Mouse (Mus musculus): ENCODE results near the gene Hoxd11. TPM values are rescaled to one million over a fixed set of nuclear protein-coding genes. Genes with fewer than 3 reads are reported as not detected.

Hoxd11 gene
- polyA plus RNA-seq, 1 experiment: not detected

DNA sequence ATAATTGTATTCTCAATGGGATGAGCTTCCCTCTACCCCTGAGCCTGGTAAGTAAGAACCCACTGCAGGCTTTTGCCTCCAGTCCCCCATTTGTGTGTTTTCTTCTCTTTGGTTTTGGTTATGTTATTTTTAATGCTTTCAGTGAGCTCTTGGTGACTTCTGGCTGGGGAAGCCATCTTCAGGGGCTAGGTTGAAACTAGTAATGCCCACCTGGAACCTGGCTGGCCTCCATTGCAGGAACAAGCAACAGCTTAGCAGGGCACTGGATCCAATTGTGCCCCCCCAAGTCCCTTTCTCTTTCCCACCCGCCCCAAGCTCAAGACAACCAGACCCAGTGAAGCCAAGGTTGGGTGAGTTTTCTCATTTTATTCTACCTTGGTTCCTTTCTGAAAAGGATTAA is 16.0 kb downstream of the Hoxd11 start:
- no peak for TF ChIP-seq GATA1 (IDR thresholded peaks at IDR 0.05; ENCODE audit: low read length)

DNA sequence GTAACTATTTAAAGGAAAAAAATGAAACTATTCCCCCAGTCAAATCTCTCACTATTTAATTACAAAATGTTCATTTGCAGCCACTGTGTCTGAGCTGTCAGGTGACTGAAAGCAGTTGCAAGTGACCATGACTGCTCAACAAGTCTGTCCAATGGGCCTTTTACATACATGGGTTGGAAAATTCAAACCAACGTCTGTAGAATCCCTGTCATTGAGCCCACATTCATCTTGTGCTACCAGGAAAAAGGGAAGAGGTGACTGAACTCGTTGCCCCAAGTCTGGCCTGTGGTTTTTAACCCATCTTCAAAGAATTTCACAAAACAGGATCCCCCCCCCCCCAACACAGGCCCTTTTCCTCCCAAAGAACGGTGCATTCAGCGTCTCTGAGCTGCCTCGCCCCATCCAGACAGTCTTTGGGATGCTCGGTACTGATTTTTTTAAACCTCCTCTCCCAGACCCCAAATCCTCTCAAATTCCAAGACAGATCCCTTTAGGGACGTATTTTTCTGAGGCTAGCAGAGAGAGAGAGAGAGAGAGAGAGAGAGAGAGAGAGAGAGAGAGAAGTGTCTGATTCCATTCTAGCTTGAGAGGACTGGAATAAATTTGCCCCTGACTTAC is 16.6 kb downstream of the Hoxd11 start:
- no peak for TF ChIP-seq GATA1 (IDR thresholded peaks at IDR 0.05; ENCODE audit: low read length)

DNA sequence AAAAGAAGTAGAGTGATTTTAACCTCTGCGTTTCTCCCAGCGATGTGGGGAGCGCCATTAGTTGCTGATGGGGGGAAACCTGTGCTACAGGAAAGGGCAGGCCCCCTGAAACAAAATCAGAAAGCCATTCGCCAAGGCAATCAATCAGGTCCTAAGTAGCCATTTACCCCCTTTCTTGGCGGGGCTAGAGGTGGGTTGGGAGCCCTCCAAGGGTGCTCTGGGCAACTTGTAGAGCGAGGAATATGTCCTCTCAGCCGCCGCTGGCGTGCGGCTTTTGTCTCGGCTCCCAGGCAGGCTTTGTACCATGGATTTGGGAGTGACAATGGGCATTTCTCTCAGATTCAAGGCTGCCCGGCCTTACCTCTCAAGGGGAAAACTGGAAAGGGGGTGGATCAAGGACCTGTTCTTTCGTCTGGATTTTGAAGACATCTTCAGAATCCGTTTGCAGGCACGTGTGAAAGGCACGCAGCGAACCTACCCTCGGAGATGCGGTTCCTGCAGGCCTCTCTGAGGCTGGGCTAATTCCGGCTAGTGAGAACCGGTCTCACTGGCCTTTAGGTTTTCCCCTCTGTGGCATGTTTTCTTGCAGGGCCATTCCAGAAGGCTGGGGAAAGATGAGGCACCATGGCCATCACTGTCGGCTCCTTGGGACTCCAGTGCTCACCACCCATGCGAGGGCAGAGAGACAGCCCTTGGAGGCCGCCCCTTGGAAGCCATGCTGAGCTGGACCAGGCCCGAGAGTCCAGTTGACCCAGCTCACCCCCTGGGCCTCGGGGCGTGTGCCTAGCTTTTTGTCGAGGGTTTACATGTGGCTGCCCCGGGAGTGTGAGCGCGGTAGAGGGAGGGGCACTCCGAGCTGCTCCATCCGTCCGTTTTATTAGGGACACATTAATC is 17.3 kb downstream of the Hoxd11 start:
- no peak for TF ChIP-seq GATA1 (IDR thresholded peaks at IDR 0.05; ENCODE audit: low read length)

DNA sequence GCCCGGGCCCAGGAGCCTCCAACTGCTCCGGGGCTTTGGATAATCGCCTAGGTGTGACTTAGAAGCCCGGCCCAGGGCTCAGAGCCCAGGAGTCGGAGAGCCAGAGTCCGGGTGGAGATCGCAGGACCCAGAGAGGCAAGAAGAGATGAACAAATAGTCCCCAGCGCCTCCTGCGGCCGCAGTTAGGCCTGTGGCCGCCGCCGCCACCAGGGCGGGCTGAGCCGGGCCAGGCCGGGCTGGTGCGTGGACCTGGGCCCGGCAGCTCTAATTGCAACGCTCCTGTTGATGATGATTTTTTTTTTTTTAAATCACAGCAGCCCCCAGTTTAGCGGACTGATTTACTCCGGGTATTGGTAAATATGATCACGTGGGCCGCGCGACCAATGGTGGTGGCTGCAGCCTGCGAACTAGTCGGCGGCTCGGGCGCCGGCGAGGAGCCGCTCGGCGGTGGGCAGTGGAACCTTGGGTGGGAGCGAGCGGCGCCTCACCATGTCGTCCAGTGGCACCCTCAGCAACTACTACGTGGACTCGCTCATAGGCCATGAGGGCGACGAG is 18.3 kb downstream of the Hoxd11 start, which contains the start of gene Hoxd9:
Hoxd9 (plus strand) TSS at position 161 of the 555 bp plus-strand sequence.
- no peak for TF ChIP-seq GATA1 (IDR thresholded peaks at IDR 0.05; ENCODE audit: low read length)

DNA sequence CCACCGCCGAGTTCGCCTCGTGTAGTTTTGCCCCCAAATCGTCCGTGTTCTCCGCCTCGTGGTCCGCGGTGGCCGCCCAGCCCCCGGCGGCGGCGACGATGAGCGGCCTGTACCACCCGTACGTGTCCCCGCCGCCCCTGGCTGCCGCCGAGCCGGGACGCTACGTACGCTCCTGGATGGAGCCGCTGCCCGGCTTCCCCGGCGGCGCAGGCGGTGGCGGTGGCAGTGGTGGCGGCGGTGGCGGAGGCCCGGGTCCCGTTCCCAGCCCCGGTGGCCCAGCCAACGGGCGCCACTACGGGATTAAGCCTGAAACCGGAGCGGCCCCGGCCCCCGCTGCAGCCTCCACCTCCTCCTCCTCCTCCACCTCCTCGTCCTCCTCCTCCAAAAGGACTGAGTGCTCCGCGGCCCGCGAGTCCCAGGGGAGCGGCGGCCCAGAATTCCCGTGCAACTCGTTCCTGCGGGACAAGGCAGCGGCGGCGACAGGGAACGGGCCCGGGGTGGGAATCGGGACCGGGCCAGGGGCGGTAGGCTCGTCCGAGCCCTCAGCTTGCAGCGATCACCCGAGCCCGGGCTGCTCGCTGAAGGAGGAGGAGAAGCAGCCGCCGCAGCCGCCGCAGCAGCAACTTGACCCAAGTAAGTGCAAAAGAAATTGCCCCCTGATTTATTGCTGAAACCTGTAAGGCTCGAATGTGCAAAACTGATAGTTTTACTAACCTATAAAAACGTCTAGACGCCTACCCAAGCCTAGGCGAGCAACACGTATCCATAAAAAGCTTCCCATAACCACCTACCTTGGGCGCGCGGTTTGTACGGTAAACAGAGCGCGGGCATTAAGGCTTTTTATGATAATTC is 19.1 kb downstream of the Hoxd11 start:
- TF ChIP-seq GATA1 (IDR thresholded peaks at IDR 0.05; ENCODE audit: low read length): no peak

DNA sequence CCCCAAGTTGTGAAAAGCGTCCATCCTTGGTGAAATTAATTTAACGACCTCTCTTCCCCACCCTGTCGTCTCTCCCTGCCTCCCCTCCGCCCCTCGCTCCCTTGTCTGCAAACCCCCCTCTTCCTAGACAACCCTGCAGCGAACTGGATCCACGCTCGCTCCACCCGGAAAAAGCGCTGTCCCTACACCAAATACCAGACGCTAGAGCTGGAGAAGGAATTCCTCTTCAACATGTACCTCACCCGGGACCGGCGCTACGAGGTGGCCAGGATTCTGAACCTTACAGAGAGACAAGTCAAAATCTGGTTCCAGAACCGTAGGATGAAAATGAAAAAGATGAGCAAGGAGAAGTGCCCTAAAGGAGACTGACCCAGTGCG is 19.7 kb downstream of the Hoxd11 start:
- TF ChIP-seq GATA1 (IDR thresholded peaks at IDR 0.05; ENCODE audit: low read length): no peak

DNA sequence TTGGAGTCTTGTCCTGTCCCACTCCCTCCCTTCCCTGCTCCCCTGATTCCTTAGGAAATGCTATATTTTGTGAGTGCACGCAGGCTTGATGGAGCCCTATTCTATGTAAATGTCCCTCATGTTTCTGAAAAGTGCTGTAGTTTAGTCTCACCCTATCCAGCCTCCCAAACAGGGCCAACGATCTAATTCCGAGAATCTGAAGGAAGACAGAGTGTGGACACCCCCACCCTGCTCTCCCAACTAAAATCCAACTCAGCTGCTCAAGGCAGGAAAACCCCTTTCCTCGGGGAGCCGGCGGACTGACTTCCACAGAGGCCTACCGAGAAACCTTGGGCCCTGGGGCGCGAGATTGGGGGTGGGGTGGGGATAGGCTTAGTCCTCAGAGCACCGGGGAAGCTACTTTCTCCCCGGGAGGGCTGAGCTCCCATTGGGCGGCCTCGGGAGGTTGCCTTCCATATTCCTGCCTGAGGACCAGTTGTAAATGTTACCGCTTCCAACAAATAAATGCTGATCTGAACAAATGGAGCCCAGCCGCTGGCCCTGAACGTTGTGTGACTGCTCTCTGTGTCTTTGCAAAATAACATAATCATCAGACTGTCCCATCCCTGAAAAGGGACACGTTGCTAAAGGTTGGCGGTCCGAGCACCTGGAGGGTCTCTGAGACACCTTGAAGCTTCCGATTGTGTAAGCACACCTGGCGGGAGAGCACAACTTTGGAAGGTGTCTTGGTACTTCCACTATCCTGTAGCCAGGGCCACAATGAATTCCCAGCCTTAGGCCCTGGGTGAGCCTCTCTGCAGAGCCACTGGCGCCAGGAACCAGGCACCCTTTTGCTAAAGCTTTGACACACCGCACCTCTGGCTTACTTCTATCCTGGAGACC is 20.5 kb downstream of the Hoxd11 start:
- no peak for TF ChIP-seq GATA1 (IDR thresholded peaks at IDR 0.05; ENCODE audit: low read length)

DNA sequence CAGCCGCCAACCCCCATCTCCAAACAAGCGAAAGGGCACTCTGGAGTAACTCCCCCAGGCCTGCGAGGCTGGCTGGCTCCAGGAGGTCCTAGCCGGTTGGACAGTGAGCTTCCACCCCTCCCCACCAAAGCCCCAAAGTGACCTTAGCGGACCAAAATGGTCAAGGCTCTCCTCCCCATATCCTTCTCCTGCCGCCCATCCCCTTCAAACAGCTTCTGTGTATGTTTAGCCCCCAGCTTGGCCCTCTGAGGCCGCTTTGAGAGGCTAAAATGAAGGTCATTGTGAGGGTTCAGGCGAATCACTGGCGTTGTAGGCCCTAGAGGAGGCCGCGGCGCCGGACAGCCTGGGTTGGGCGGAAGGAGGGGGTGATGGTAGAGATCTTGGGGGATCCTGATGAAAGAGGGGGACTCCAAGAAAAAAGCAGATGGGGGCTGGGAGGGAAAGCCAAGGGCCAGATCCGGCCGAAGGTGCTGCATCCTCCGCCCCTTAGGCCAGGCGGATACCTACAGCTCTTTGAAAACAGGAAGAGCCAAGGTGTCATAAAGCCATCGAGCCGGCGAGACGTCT is 21.3 kb downstream of the Hoxd11 start:
- TF ChIP-seq GATA1 (IDR thresholded peaks at IDR 0.05; ENCODE audit: low read length): no peak

DNA sequence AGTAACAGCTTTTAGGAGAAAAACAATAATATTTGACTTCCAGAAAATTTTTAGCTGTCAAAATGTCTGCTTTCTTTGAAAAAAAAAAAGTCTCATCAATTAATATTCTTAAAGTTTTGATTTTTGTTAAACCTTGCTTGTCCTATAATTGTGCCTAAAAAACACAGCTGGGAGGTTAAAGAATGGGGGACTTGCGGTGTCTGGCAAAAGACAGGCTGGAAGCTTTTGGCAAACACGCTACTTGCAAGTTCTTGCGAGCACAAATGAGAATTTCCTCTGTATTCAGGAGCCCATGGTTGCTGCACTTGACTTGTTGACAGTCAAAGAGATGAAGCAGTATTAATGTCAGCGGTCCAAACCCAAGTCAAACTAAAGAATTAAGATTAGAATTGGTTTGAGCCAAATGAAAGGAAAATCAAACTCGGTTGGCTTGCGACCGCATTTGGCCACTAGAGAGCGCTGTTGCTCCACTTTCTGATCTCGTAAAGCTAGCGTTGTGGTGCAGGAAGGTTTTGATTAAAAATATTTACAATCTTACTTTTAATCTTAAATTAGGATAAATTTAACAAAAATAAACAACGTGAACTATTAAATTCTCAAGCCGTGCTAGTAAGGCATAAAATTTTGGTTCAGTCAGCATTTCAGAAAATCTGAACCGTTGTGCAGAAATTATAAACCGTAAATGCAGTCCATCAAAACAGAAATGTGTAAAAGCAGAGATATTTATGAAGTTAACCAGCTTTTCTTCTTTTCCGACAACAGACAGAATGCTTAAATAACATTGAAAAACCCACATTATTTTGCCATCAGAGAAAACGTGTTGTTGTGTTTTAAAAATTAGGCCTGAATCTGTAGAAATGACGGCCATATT is 22.8 kb downstream of the Hoxd11 start:
- no peak for TF ChIP-seq GATA1 (IDR thresholded peaks at IDR 0.05; ENCODE audit: low read length)

DNA sequence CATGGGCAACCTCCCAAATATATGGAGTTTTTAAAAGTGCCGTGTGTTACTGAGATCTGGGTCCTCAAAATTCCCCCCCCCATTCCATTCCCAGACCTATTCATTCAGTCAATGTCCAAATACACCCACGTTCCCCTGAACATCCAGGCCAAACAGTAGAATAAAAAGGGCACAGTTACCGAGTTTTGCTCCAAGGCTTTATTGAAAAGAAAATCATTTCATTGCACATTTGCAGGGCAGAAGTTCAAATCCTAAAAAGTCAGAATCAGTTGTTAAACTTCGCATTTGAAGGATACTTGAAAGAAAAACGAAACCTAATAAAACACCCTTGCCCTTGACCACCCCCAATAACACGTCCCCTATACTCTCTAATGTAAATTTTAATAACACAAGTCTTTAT is 23.5 kb downstream of the Hoxd11 start:
- TF ChIP-seq GATA1 (IDR thresholded peaks at IDR 0.05; ENCODE audit: low read length): no peak

DNA sequence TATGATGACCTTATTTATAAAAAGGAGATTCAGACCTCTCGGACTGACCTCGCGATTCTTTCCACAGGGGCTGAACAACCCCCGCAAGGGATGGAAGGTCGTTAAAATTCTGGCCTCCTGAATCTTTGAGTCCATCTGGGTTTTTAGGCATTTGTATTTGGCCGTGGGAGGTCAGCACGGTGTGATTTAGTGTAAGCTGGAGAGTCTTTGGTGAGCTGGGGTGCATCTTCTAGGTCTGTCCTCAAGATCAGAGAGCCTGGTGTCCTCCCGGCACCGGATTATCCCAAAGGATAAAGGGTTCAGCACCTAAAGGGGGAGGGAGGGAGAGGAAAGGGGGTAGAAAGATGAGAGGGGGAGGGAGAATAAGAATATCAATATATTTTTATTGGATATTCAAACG is 24.0 kb downstream of the Hoxd11 start:
- TF ChIP-seq GATA1 (IDR thresholded peaks at IDR 0.05; ENCODE audit: low read length): no peak

DNA sequence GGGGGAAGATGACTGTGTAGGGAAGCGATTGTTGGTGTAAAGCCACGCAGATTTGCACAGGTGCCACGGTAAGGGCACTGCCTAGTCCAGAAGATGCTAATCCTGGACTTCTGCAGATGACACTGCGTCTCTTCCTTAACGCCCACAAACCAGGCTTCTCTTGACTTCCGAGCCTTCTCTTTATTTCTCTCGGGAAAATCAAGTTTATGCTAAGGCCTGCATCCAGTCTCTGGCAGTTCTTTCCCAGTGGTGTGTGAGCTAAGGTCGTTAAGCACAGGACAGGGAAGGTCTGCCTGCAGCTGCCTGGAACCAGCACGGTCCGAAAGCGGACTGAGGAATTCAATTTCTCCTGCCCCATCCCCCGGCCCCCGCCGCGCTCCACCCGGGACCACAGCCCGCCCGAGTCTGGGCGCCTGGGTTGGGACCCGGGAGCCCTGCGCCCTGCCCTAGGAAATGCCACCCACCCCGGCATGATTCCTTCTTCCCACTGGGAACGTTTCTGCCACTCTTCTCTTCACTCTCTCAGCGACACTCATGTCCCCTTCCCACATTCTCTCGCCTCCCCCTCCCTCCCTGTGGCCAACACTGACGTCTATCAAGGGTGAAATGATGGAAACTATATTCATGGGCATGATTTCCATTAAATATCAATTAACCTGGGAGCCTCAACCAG is 24.5 kb downstream of the Hoxd11 start:
- TF ChIP-seq GATA1 (IDR thresholded peaks at IDR 0.05; ENCODE audit: low read length): no peak
